Mouse (Mus musculus) mesoderm, embryonic 11.5 days (tissue): ENCODE data around the gene Col28a1.

Experiments used
- DNase-seq: peaks from one replicate; pipeline ENCODE4 v3.0.0-alpha.2; 2012; ENCODE audit warnings: low read depth, low spot score

Gene Col28a1

GRCm38 (mm10) chr6:8192517-8192916, at the start of gene Col28a1:
Col28a1 (minus strand) TSS chr6:8192617.
- DNase-seq: no peak

- no peak for DNase-seq
These were observed 36.2 kb upstream of the Col28a1 start for GRCm38 (mm10) chr6:8228596-8228995.

- DNase-seq: no peak
These were observed 34.6 kb upstream of the Col28a1 start for GRCm38 (mm10) chr6:8227035-8227434.

GRCm38 (mm10) chr6:8210661-8211060, 18.2 kb upstream of the Col28a1 start:
- no peak for DNase-seq

GRCm38 (mm10) chr6:8209866-8210186, 17.4 kb upstream of the Col28a1 start:
- DNase-seq: no peak

- peak; percentile 96 for DNase-seq
These were observed 16.8 kb upstream of the Col28a1 start, which contains the start of gene Mios for GRCm38 (mm10) chr6:8209047-8209865. Mios (plus strand) TSS chr6:8209222.

- no peak for DNase-seq
These were observed 2.5 kb downstream of the Col28a1 start for GRCm38 (mm10) chr6:8189917-8190316.

GRCm38 (mm10) chr6:8188599-8189233, 3.7 kb downstream of the Col28a1 start:
- DNase-seq: no peak

- peak; percentile 17 for DNase-seq
These were observed 13.9 kb downstream of the Col28a1 start for GRCm38 (mm10) chr6:8178397-8178941.

GRCm38 (mm10) chr6:8176116-8176515, 16.3 kb downstream of the Col28a1 start:
- DNase-seq: no peak

GRCm38 (mm10) chr6:8175346-8175745, 17.1 kb downstream of the Col28a1 start:
- DNase-seq: no peak

GRCm38 (mm10) chr6:8174062-8174461, 18.4 kb downstream of the Col28a1 start:
- DNase-seq: peak; percentile 33

GRCm38 (mm10) chr6:8172101-8172500, 20.3 kb downstream of the Col28a1 start:
- no peak for DNase-seq

- DNase-seq: no peak
These were observed 27.7 kb downstream of the Col28a1 start for GRCm38 (mm10) chr6:8164741-8165140.

- DNase-seq: no peak
These were observed 32.4 kb downstream of the Col28a1 start for GRCm38 (mm10) chr6:8160001-8160400.

- DNase-seq: no peak
These were observed 35.3 kb downstream of the Col28a1 start for GRCm38 (mm10) chr6:8157121-8157520.

- no peak for DNase-seq
These were observed 39.7 kb downstream of the Col28a1 start for GRCm38 (mm10) chr6:8152551-8153361.

GRCm38 (mm10) chr6:8148916-8149315, 43.5 kb downstream of the Col28a1 start:
- DNase-seq: no peak

GRCm38 (mm10) chr6:8141881-8142280, 50.5 kb downstream of the Col28a1 start:
- DNase-seq: peak; percentile 46

- no peak for DNase-seq
These were observed 62.3 kb downstream of the Col28a1 start for GRCm38 (mm10) chr6:8130149-8130548.

- no peak for DNase-seq
These were observed 64.3 kb downstream of the Col28a1 start for GRCm38 (mm10) chr6:8128164-8128563.

GRCm38 (mm10) chr6:8126545-8126944, 65.9 kb downstream of the Col28a1 start:
- no peak for DNase-seq
